Mouse (Mus musculus): ENCODE measurements around the gene Bscl2. TPM values are rescaled to one million over a fixed set of nuclear protein-coding genes. Genes with fewer than 3 reads are reported as not detected.

Bscl2 gene
- polyA plus RNA-seq (2014; fragmentation: Nextera tagmentation; extraction: Ambion mirVana) = 39.6 and 40.9 TPM in 2 replicates

DNA sequence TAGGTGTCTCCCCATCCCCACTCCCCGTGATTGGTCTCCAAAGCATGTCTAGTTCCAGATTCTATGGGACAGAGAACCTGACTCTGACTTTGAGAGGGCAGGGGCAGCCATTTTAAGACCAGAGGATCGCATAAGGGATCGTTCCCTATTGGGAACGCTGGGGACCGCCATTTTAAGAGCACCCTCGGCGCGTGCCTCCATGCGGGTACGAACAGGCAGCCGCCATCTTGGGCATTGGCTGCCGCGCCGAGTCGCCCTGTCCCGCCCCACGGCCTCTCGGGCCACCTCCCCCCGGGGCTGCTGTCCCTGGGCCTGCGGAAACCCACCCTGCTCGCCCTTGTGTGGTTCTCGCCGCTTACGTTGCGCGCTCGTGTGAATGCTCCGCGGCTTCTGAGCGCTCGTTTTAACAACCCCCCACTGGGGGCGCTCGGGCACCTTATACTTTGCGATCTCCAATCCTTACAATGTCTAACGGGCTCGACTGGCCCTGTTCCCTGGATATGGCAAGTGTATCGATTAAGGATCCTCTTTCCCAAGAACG is at the start of gene Bscl2:
Gene Bscl2 (plus strand): TSS at position 217 of the 541 bp plus-strand sequence.
- Histone ChIP-seq H3K27me3 (replicated peaks; ENCODE audit: control insufficient read depth, insufficient read depth, low read length) (no peaks in the 10 kb centered on the region), H3K4me1 (replicated peaks; ENCODE audit: control insufficient read depth, insufficient read depth, low read length) (peaks cover 23% of the 10 kb centered on the region), H3K9ac (ENCODE audit: low read length) (peak within 1 kb of the TSS; percentile 75), H3K27ac (ENCODE audit: low read depth) (peak within 1 kb of the TSS; percentile 96), H3K4me2 (ENCODE audit: low read length) (peak within 1 kb of the TSS; percentile 98), H3K9me3 (ENCODE audit: control insufficient read depth, low read length) (no peaks in the 10 kb centered on the region), H3K36me3 (ENCODE audit: control insufficient read depth, insufficient read depth, low read length) (peaks cover 27% of the 10 kb centered on the region), H3K4me3 (ENCODE audit: low read depth, low read length) (peak within 1 kb of the TSS; percentile 61)
- peak; percentile 95 for DNase-seq (ENCODE audit: low spot score)
- ATAC-seq (replicated peaks; ENCODE audit: low FRiP score, low TSS enrichment, low read depth) = peak; percentile 74
- WGBS = under 1% methylated on average over 38 of the region's 38 CpGs

- DNase-seq (ENCODE audit: low spot score) (no peak), ATAC-seq (replicated peaks; ENCODE audit: low FRiP score, low TSS enrichment, low read depth) (no peak)
- WGBS = 21% methylated on average over 3 of the region's 3 CpGs
These were observed 48.7 kb upstream of the Bscl2 start for GRCm38 (mm10) chr19:8788521-8788920.

DNA sequence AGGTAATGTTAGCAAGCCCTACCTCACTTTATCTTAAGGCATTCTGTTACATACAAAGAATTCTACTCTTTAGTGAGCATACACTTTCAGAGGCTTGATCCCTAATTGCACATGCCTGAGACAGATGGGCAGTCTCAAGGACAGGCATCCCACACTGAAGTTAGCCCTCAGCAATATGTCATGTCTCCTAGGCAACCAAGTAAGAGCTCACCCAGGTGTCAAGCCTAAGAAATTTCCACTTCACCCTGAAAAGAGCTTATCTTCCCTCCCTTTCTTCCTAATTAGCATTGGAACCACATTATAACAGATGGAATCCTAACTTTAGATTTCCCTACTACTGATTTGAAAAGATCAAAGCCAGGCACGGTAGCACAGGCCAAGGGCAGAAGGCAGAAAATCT is 48.1 kb upstream of the Bscl2 start:
- DNase-seq (ENCODE audit: low spot score) = no peak
- H3K4me3 ChIP-seq (ENCODE audit: low read depth, low read length) = no peak overlapping the region
- H3K27me3 ChIP-seq (replicated peaks; ENCODE audit: control insufficient read depth, insufficient read depth, low read length) = no peaks in the 10 kb centered on the region
- H3K4me1 ChIP-seq (replicated peaks; ENCODE audit: control insufficient read depth, insufficient read depth, low read length) = peaks cover 4% of the 10 kb centered on the region; the same call in 1 of the 2 replicates
- no peak overlapping the region for H3K4me2 ChIP-seq (ENCODE audit: low read length)
- H3K27ac ChIP-seq (ENCODE audit: low read depth) = no peak overlapping the region
- peaks cover 19% of the 10 kb centered on the region for H3K36me3 ChIP-seq (ENCODE audit: control insufficient read depth, insufficient read depth, low read length)
- WGBS = 63% methylated on average over 1 of the region's 1 CpGs
- no peak overlapping the region for H3K9ac ChIP-seq (ENCODE audit: low read length)
- ATAC-seq (replicated peaks; ENCODE audit: low FRiP score, low TSS enrichment, low read depth) = no peak
- H3K9me3 ChIP-seq (ENCODE audit: control insufficient read depth, low read length) = no peaks in the 10 kb centered on the region

More at GRCm38 (mm10) chr19:8788521-8788920, 48.7 kb upstream of the Bscl2 start:
- Histone ChIP-seq H3K27ac (ENCODE audit: low read depth) (no peak overlapping the region), H3K9ac (ENCODE audit: low read length) (no peak overlapping the region), H3K9me3 (ENCODE audit: control insufficient read depth, low read length) (no peaks in the 10 kb centered on the region), H3K36me3 (ENCODE audit: control insufficient read depth, insufficient read depth, low read length) (peaks cover 16% of the 10 kb centered on the region), H3K27me3 (replicated peaks; ENCODE audit: control insufficient read depth, insufficient read depth, low read length) (no peaks in the 10 kb centered on the region), H3K4me3 (ENCODE audit: low read depth, low read length) (no peak overlapping the region), H3K4me2 (ENCODE audit: low read length) (no peak overlapping the region), H3K4me1 (replicated peaks; ENCODE audit: control insufficient read depth, insufficient read depth, low read length) (peaks cover 4% of the 10 kb centered on the region; the same call in 1 of the 2 replicates)

DNA sequence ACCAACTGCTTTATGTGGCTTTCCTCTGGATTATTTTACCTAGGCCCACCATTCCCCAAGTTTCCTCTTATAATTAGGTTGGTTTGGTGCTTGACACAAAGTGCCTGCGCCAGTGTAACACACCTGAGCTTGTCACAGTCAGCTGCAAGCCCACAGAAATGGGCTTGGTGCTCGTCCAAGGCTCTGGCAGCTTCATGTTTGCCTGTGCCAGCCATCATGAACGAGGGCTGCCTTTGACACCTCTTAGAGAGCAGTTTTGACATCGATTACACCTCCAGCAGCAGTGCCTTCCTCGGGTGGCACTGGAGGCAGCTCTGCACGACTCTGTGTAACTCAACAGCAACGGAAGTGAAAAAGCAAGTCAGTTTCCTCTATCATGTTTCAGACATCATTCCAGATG is 47.1 kb upstream of the Bscl2 start:
- DNase-seq (ENCODE audit: low spot score) (no peak), ATAC-seq (replicated peaks; ENCODE audit: low FRiP score, low TSS enrichment, low read depth) (no peak)
- Histone ChIP-seq H3K9ac (ENCODE audit: low read length) (no peak overlapping the region), H3K4me2 (ENCODE audit: low read length) (no peak overlapping the region), H3K4me1 (replicated peaks; ENCODE audit: control insufficient read depth, insufficient read depth, low read length) (peaks cover 4% of the 10 kb centered on the region; the same call in 1 of the 2 replicates), H3K36me3 (ENCODE audit: control insufficient read depth, insufficient read depth, low read length) (peaks cover 29% of the 10 kb centered on the region), H3K4me3 (ENCODE audit: low read depth, low read length) (no peak overlapping the region), H3K27ac (ENCODE audit: low read depth) (no peak overlapping the region), H3K9me3 (ENCODE audit: control insufficient read depth, low read length) (no peaks in the 10 kb centered on the region), H3K27me3 (replicated peaks; ENCODE audit: control insufficient read depth, insufficient read depth, low read length) (no peaks in the 10 kb centered on the region)
- 80% methylated on average over 7 of the region's 7 CpGs for WGBS

DNA sequence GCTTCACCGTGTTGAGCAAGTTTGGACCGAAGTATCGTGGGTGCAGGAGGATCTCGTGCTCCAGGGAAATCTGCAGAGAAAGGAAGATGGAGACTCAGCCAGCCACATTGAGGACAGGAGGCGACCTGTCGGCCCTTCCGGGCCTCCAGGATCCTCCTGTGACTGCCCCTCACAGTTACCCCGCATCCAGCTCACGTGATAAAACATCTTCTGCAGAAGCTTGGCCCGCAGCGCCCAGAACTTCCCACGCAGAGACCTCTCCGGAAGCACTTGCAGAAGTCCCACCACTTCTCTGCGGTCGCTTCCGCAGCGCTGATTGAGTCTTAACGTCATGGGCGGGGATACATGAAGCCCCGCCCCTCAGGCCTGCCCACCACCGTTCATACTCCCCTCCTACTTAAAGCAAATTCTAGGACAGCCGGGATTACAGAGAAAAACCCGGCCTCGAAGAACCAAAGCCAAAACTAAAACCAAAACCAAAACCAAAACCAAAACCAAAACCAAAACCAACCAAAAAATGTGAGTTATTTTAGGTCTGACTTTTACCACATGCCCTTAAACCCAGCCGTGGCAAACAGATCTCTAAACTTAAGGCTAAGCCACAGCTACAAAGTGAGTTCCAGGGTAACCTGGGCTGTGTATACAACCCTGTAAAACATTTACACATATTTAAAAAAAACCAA is 38.9 kb upstream of the Bscl2 start, which contains the start of gene Polr2g:
Gene Polr2g (minus strand): TSS at position 314 of the 683 bp plus-strand sequence.
- DNase-seq (ENCODE audit: low spot score) (peak; percentile 89), ATAC-seq (replicated peaks; ENCODE audit: low FRiP score, low TSS enrichment, low read depth) (peak; percentile 70)
- 1% methylated on average over 25 of the region's 25 CpGs for WGBS
- H3K27me3 ChIP-seq (replicated peaks; ENCODE audit: control insufficient read depth, insufficient read depth, low read length) = no peaks in the 10 kb centered on the region
- H3K4me1 ChIP-seq (replicated peaks; ENCODE audit: control insufficient read depth, insufficient read depth, low read length) = peaks cover 24% of the 10 kb centered on the region
- peak within 1 kb of the TSS; percentile 94 for H3K4me3 ChIP-seq (ENCODE audit: low read depth, low read length)
- peaks cover 22% of the 10 kb centered on the region for H3K36me3 ChIP-seq (ENCODE audit: control insufficient read depth, insufficient read depth, low read length)
- no peaks in the 10 kb centered on the region for H3K9me3 ChIP-seq (ENCODE audit: control insufficient read depth, low read length)
- peak within 1 kb of the TSS; percentile 79 for H3K9ac ChIP-seq (ENCODE audit: low read length)
- H3K27ac ChIP-seq (ENCODE audit: low read depth) = peak within 1 kb of the TSS; percentile 54; the same call in 1 of the 2 replicates
- peak within 1 kb of the TSS; percentile 97 for H3K4me2 ChIP-seq (ENCODE audit: low read length)

DNA sequence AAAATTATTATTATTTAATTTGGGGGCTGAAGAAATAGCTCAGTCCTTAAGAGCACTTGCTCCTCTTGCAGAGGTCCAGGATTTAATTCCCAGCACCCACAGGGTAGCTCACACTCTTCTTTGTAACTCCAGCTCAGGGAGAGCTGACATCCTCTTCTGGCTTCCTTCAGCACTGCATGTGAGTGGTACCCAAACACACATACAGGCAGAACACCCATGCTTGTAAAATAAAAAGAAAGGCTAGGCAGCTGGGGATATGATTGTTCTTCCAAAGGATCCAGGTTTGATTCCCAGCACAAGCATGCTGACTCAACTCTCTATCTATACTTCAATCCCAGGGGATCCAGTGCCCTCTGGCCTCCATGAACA is 38.3 kb upstream of the Bscl2 start:
- DNase-seq (ENCODE audit: low spot score) (no peak), ATAC-seq (replicated peaks; ENCODE audit: low FRiP score, low TSS enrichment, low read depth) (no peak)
- Histone ChIP-seq H3K4me3 (ENCODE audit: low read depth, low read length) (peak overlapping the region; percentile 94; the same call in 1 of the 2 replicates), H3K9me3 (ENCODE audit: control insufficient read depth, low read length) (no peaks in the 10 kb centered on the region), H3K27me3 (replicated peaks; ENCODE audit: control insufficient read depth, insufficient read depth, low read length) (no peaks in the 10 kb centered on the region), H3K9ac (ENCODE audit: low read length) (no peak overlapping the region), H3K4me1 (replicated peaks; ENCODE audit: control insufficient read depth, insufficient read depth, low read length) (peaks cover 24% of the 10 kb centered on the region), H3K4me2 (ENCODE audit: low read length) (peak overlapping the region; percentile 97), H3K27ac (ENCODE audit: low read depth) (no peak overlapping the region), H3K36me3 (ENCODE audit: control insufficient read depth, insufficient read depth, low read length) (peaks cover 17% of the 10 kb centered on the region)

GRCm38 (mm10) chr19:8802130-8802821 is 35.0 kb upstream of the Bscl2 start, which contains the start of gene Zbtb3:
Gene Zbtb3 (plus strand): TSS chr19:8802555.
- DNase-seq (ENCODE audit: low spot score) (peak; percentile 97), ATAC-seq (replicated peaks; ENCODE audit: low FRiP score, low TSS enrichment, low read depth) (peak; percentile 96)
- Histone ChIP-seq H3K36me3 (ENCODE audit: control insufficient read depth, insufficient read depth, low read length) (peaks cover 27% of the 10 kb centered on the region), H3K4me2 (ENCODE audit: low read length) (peak within 1 kb of the TSS; percentile 91), H3K27me3 (replicated peaks; ENCODE audit: control insufficient read depth, insufficient read depth, low read length) (no peaks in the 10 kb centered on the region), H3K4me1 (replicated peaks; ENCODE audit: control insufficient read depth, insufficient read depth, low read length) (peaks cover 21% of the 10 kb centered on the region), H3K4me3 (ENCODE audit: low read depth, low read length) (peak within 1 kb of the TSS; percentile 69), H3K9ac (ENCODE audit: low read length) (peak within 1 kb of the TSS; percentile 55), H3K27ac (ENCODE audit: low read depth) (peak within 1 kb of the TSS; percentile 80), H3K9me3 (ENCODE audit: control insufficient read depth, low read length) (no peaks in the 10 kb centered on the region)
- under 1% methylated on average over 30 of the region's 30 CpGs for WGBS

DNA sequence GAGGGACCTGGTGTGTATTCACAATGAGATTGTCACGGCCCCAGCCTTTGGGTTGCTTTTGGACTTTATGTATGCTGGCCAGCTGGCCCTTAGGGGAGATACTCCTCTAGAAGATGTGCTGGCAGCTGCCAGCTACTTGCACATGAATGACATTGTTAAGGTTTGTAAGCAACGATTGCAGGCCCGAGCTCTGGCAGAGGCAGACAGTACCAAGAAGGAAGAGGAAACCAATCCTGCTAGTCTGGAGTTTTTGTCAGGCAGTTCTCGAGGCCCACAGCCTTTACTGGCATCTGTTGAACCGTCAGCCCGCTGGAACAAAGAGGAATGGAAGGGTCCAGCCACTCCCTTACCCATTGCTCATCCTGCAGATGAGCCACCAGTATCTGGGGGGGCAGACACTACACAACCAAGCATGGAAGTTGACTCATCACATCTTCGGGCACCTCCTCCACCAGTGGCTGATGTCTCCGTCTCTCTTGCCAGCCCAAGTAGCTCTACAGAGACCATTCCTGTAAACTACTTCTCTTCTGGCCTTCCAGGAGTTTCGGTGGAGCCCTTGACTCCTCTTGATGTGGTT is 34.0 kb upstream of the Bscl2 start:
- no peak overlapping the region for H3K27ac ChIP-seq (ENCODE audit: low read depth)
- H3K27me3 ChIP-seq (replicated peaks; ENCODE audit: control insufficient read depth, insufficient read depth, low read length) = no peaks in the 10 kb centered on the region
- ATAC-seq (replicated peaks; ENCODE audit: low FRiP score, low TSS enrichment, low read depth) (no peak), DNase-seq (ENCODE audit: low spot score) (no peak)
- WGBS = 88% methylated on average over 9 of the region's 9 CpGs
- peaks cover 38% of the 10 kb centered on the region for H3K36me3 ChIP-seq (ENCODE audit: control insufficient read depth, insufficient read depth, low read length)
- peaks cover 15% of the 10 kb centered on the region for H3K4me1 ChIP-seq (replicated peaks; ENCODE audit: control insufficient read depth, insufficient read depth, low read length)
- H3K4me3 ChIP-seq (ENCODE audit: low read depth, low read length) = no peak overlapping the region; the same call in 1 of the 2 replicates
- peak overlapping the region; percentile 91 for H3K4me2 ChIP-seq (ENCODE audit: low read length)
- H3K9me3 ChIP-seq (ENCODE audit: control insufficient read depth, low read length) = no peaks in the 10 kb centered on the region
- no peak overlapping the region for H3K9ac ChIP-seq (ENCODE audit: low read length)

Measured in intestine, embryonic 14.5 days (tissue).